Mouse (Mus musculus): Measurements from ENCODE around the gene Exoc2. TPM values are rescaled to one million over a fixed set of nuclear protein-coding genes. Genes with fewer than 3 reads are reported as not detected.

The Exoc2 gene
- polyA plus RNA-seq, 2 experiments: 7.0 to 13.8 TPM

DNA sequence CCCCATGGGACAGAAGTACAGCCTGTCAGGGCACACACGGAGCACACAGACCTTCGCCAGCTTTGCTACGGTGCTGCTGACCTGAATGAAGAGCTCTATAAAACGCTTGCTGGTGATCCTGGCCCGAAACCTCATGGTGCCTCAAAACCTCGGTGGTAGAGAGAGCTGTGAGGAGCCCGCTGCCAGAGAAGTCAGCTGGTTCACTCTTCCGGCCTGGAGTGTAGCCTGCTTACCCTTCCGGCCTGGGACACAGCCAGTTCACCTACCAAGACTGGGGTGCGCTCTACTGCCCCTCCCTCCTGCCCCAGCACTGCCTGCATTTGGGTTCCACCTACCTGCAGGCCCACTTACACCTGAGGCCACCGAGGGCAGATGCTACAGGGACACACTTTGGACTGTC, 26.4 kb downstream of the Exoc2 start, which contains the start of gene Hus1b:
TSS of gene Hus1b (minus strand) at position 220 of the 400 bp plus-strand sequence.
- Histone ChIP-seq H3K27ac (no peak within 1 kb of the TSS), H3K27me3 (ENCODE audit: control insufficient read depth, insufficient read depth, low read length) (no peaks in the 10 kb centered on the region), H3K9ac (replicated peaks) (no peak within 1 kb of the TSS), H3K4me1 (replicated peaks; ENCODE audit: control insufficient read depth in 2 of 2, insufficient read depth in 2 of 2, low read length in 1 of 2) (peaks cover 0 to under 1% of the 10 kb centered on the region in 2 experiments; a peak in 3 of 4 replicates), H3K4me3 (ENCODE audit: insufficient read depth in 1 of 2, low read depth in 2 of 2, low read length in 2 of 2) (no peak within 1 kb of the TSS), H3K36me3 (replicated peaks; ENCODE audit: control insufficient read depth, insufficient read depth, low read depth) (no peaks in the 10 kb centered on the region), H3K9me3 (ENCODE audit: control insufficient read depth, low read length) (no peaks in the 10 kb centered on the region), H3K4me2 (ENCODE audit: low read depth) (no peak within 1 kb of the TSS)
- TF ChIP-seq CTCF (IDR thresholded peaks at IDR 0.05; ENCODE audit: low read depth): no peak
- WGBS (ENCODE audit: insufficient replicate concordance): 74% methylated on average over 11 of the region's 11 CpGs
- no peak for DNase-seq (ENCODE audit: low read depth in 3 of 3, low spot score in 3 of 3)
- ATAC-seq (ENCODE audit: insufficient read depth): no peak

DNA sequence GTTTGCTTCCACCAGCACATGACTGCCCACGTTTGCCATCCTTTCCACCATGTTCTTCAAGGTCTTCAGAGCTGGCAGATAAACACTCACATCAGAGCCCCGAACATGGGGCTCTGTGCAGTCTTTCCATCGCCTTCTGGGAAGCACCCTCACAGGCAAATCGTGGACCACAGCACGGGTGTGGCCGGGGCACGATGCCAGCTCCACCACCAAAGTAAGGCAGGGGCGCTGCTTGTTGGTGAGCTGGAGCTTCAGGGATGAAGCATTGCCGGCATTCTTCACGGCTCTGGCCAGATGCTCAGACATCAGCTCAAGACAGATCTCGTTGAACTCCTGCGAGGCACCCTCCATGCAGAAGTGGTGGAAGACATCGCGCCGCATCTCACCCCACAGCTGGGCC, 26.8 kb downstream of the Exoc2 start:
- Histone ChIP-seq H3K27ac (no peak overlapping the region), H3K4me3 (ENCODE audit: insufficient read depth in 1 of 2, low read depth in 2 of 2, low read length in 2 of 2) (no peak overlapping the region), H3K9ac (replicated peaks) (no peak overlapping the region), H3K9me3 (ENCODE audit: control insufficient read depth, low read length) (no peaks in the 10 kb centered on the region), H3K36me3 (replicated peaks; ENCODE audit: control insufficient read depth, insufficient read depth, low read depth) (no peaks in the 10 kb centered on the region), H3K4me1 (replicated peaks; ENCODE audit: control insufficient read depth in 2 of 2, insufficient read depth in 2 of 2, low read length in 1 of 2) (no peaks in the 10 kb centered on the region; a peak in 2 of 4 replicates), H3K4me2 (ENCODE audit: low read depth) (no peak overlapping the region), H3K27me3 (ENCODE audit: control insufficient read depth, insufficient read depth, low read length) (no peaks in the 10 kb centered on the region)
- no peak for DNase-seq (ENCODE audit: low read depth in 3 of 3, low spot score in 3 of 3)
- no peak for ATAC-seq (ENCODE audit: insufficient read depth)
- 78% methylated on average over 15 of the region's 15 CpGs for WGBS (ENCODE audit: insufficient replicate concordance)
- TF ChIP-seq EP300 (IDR thresholded peaks at IDR 0.05; ENCODE audit: low read depth): no peak

DNA sequence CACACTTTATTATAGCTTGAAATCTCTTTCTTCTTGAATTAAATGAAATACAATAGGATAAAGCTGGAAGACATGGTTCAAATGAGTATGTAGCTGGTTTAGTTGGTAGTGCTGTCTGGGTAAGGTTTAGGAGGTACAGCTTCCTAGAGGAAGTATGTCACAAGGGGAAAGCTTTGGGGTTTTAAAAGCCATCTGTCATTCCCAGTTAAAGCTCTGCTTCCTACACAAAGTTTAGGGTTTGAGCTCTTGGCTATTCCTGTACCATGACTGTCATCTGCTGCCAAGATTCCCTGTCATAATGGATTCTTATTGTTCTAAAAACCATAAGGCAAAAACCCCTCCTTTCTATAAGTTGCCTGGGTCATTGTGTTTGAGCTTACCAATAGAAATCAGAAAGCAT, 28.1 kb downstream of the Exoc2 start:
- TF ChIP-seq EP300 (IDR thresholded peaks at IDR 0.05; ENCODE audit: low read depth) (no peak), CTCF (IDR thresholded peaks at IDR 0.05; ENCODE audit: low read depth) (no peak)
- ATAC-seq (ENCODE audit: insufficient read depth): no peak
- Histone ChIP-seq H3K9me3 (ENCODE audit: control insufficient read depth, low read length) (no peaks in the 10 kb centered on the region), H3K36me3 (replicated peaks; ENCODE audit: control insufficient read depth, insufficient read depth, low read depth) (no peaks in the 10 kb centered on the region), H3K27me3 (ENCODE audit: control insufficient read depth, insufficient read depth, low read length) (no peaks in the 10 kb centered on the region), H3K27ac (no peak overlapping the region), H3K4me3 (ENCODE audit: insufficient read depth in 1 of 2, low read depth in 2 of 2, low read length in 2 of 2) (no peak overlapping the region), H3K4me1 (replicated peaks; ENCODE audit: control insufficient read depth in 2 of 2, insufficient read depth in 2 of 2, low read length in 1 of 2) (no peaks in the 10 kb centered on the region; a peak in 2 of 4 replicates), H3K9ac (replicated peaks) (no peak overlapping the region), H3K4me2 (ENCODE audit: low read depth) (no peak overlapping the region)
- no peak for DNase-seq (ENCODE audit: low read depth in 3 of 3, low spot score in 3 of 3)

DNA sequence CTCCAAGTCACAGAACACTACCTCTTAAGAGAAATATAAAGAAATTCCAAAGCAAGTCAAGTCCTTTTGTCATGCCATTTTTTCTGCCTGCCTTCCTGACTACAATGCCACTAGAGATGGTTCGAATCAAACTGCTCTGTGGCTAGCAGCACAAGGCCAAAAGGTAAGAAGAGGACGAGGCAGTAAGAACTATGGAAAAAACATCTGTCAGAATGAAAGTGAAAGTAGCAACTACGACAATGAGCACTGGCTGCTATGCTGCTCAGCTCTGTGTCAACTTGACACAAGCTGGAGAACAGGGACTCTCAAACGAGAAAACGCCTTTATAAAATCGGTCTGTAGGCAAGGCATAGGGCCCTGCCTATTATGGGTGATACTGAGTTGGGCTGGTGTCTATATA, 40.9 kb downstream of the Exoc2 start:
- ATAC-seq (ENCODE audit: insufficient read depth) (no peak), DNase-seq (ENCODE audit: low read depth in 3 of 3, low spot score in 3 of 3) (no peak)
- Histone ChIP-seq H3K4me3 (ENCODE audit: insufficient read depth in 1 of 2, low read depth in 2 of 2, low read length in 2 of 2) (no peak overlapping the region), H3K9ac (replicated peaks) (no peak overlapping the region), H3K27me3 (ENCODE audit: control insufficient read depth, insufficient read depth, low read length) (no peaks in the 10 kb centered on the region), H3K27ac (no peak overlapping the region), H3K9me3 (ENCODE audit: control insufficient read depth, low read length) (no peaks in the 10 kb centered on the region), H3K4me1 (replicated peaks; ENCODE audit: control insufficient read depth in 2 of 2, insufficient read depth in 2 of 2, low read length in 1 of 2) (peaks cover 13 to 24% of the 10 kb centered on the region in 2 experiments; a peak in 3 of 4 replicates), H3K36me3 (replicated peaks; ENCODE audit: control insufficient read depth, insufficient read depth, low read depth) (no peaks in the 10 kb centered on the region), H3K4me2 (ENCODE audit: low read depth) (no peak overlapping the region)
- TF ChIP-seq CTCF (IDR thresholded peaks at IDR 0.05; ENCODE audit: low read depth): no peak
- TF ChIP-seq EP300 (IDR thresholded peaks at IDR 0.05; ENCODE audit: low read depth): no peak
- 75% methylated on average over 6 of the region's 6 CpGs for WGBS (ENCODE audit: insufficient replicate concordance)

DNA sequence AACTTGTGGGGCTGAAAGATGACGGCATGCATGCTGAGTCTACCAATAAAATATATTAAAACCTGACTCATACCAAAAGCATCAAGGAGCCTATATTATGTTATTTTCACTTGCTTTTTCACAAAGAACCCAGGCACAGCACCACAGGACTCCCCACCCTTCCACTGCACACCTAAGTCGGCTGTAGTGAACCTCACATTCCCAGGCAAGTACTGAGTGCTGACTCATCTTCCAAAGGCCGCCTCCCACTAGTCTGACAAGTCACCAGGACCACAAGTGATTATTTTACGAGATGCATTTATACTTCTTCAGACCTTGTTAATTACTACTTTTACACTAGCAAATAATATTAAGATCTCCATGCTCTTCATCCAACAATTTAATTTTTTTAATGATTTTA, 42.3 kb downstream of the Exoc2 start:
- H3K4me2 ChIP-seq (ENCODE audit: low read depth): no peak overlapping the region; the same call in 1 of the 2 replicates
- H3K27ac ChIP-seq: no peak overlapping the region
- no peaks in the 10 kb centered on the region for H3K36me3 ChIP-seq (replicated peaks; ENCODE audit: control insufficient read depth, insufficient read depth, low read depth)
- TF ChIP-seq CTCF (IDR thresholded peaks at IDR 0.05; ENCODE audit: low read depth): no peak
- TF ChIP-seq EP300 (IDR thresholded peaks at IDR 0.05; ENCODE audit: low read depth): no peak
- no peak overlapping the region for H3K9ac ChIP-seq (replicated peaks)
- peaks cover 13 to 24% of the 10 kb centered on the region in 2 experiments; a peak in 3 of 4 replicates for H3K4me1 ChIP-seq (replicated peaks; ENCODE audit: control insufficient read depth in 2 of 2, insufficient read depth in 2 of 2, low read length in 1 of 2)
- peak; percentile 79 for ATAC-seq (ENCODE audit: insufficient read depth)
- peak; percentile 49 to 55 (median 54) for DNase-seq (ENCODE audit: low read depth in 3 of 3, low spot score in 3 of 3)
- H3K4me3 ChIP-seq (ENCODE audit: insufficient read depth in 1 of 2, low read depth in 2 of 2, low read length in 2 of 2): no peak overlapping the region
- 43% methylated on average over 4 of the region's 4 CpGs for WGBS (ENCODE audit: insufficient replicate concordance)
- H3K27me3 ChIP-seq (ENCODE audit: control insufficient read depth, insufficient read depth, low read length): no peaks in the 10 kb centered on the region
- no peaks in the 10 kb centered on the region for H3K9me3 ChIP-seq (ENCODE audit: control insufficient read depth, low read length)
